Mouse (Mus musculus) stomach, postnatal 0 days (tissue): ENCODE measurements around the gene Gle1. TPM values are rescaled to one million over a fixed set of nuclear protein-coding genes. Genes with fewer than 3 reads are reported as not detected.
A peak's percentile ranks its signal among the peaks of the same experiment; 100 is the strongest.

Experiments
- ATAC-seq: fragments of 200-750 bp; cut with Nextera tagmentation; 2 replicates; pipeline ENCODE4 v1.8.0; 2017; ENCODE audit not compliant: low FRiP score, low TSS enrichment
- DNase-seq: peaks from one replicate; pipeline ENCODE4 v3.0.0-alpha.2; 2016; ENCODE audit warnings: low spot score
- H3K27ac ChIP-seq: fragments of 300-500 bp; sonication (generic); replicated peaks from 2 replicates; pipeline ENCODE4 v1.5.1; 2014; ENCODE audit warnings: mild to moderate bottlenecking, control low read depth
- H3K27me3 ChIP-seq: fragments of 300-500 bp; sonication (generic); 2 replicates; pipeline ENCODE4 v1.6.1; 2014; ENCODE audit warnings: low read length; ENCODE audit not compliant: control insufficient read depth, insufficient read depth
- H3K36me3 ChIP-seq: fragments of 300-500 bp; sonication (generic); 2 replicates; pipeline ENCODE4 v1.6.1; 2014; ENCODE audit warnings: low read length, mixed read lengths; ENCODE audit not compliant: control insufficient read depth, insufficient read depth
- H3K4me1 ChIP-seq: fragments of 300-500 bp; sonication (generic); replicated peaks from 2 replicates; pipeline ENCODE4 v1.6.1; 2014; ENCODE audit warnings: antibody characterized with exemption; ENCODE audit not compliant: control insufficient read depth, insufficient read depth
- H3K4me2 ChIP-seq: fragments of 300-500 bp; sonication (generic); replicated peaks from 2 replicates; pipeline ENCODE4 v1.6.1; 2014; ENCODE audit warnings: low read depth, mild to moderate bottlenecking, control low read depth, moderate library complexity
- H3K4me3 ChIP-seq: fragments of 300-500 bp; sonication (generic); 2 replicates; pipeline ENCODE4 v1.5.1; 2014; ENCODE audit warnings: low read depth, low read length, control low read depth
- H3K9ac ChIP-seq: fragments of 300-500 bp; sonication (generic); 2 replicates; pipeline ENCODE4 v1.6.1; 2014; ENCODE audit warnings: mild to moderate bottlenecking, low read length, control low read depth, mixed read lengths
- H3K9me3 ChIP-seq: fragments of 300-500 bp; sonication (generic); 2 replicates; pipeline ENCODE4 v1.6.1; 2016; ENCODE audit warnings: low read length; ENCODE audit not compliant: control insufficient read depth
- CTCF ChIP-seq: IDR thresholded peaks from 2 replicates; pipeline ENCODE4 v1.5.1; 2016; ENCODE audit warnings: antibody characterized with exemption, low read depth, mild to moderate bottlenecking, moderate library complexity
- EP300 ChIP-seq: optimal IDR thresholded peaks from 2 replicates; pipeline ENCODE3; 2016; ENCODE audit warnings: antibody characterized with exemption
- WGBS: fragments of 180-500 bp; shearing (Covaris S2); extraction: QIAGEN DNeasy Blood & Tissue Kit; methylation state at CpG from one replicate; pipeline ENCODE4 v1.1.7; 2014; 5-methylcytosine and 5-hydroxymethylcytosine counted together
- polyA plus RNA-seq: library from polyadenylated mRNA; unstranded; fragments of >200 nt; fragmentation: Nextera tagmentation; extraction: Ambion mirVana; gene quantifications from 2 replicates; pipeline ENCODE4 v1.2.1, GENCODE M21; 2015

The Gle1 gene
- polyA plus RNA-seq, 1 experiment from 2014 or later, result 22.7 TPM

DNA sequence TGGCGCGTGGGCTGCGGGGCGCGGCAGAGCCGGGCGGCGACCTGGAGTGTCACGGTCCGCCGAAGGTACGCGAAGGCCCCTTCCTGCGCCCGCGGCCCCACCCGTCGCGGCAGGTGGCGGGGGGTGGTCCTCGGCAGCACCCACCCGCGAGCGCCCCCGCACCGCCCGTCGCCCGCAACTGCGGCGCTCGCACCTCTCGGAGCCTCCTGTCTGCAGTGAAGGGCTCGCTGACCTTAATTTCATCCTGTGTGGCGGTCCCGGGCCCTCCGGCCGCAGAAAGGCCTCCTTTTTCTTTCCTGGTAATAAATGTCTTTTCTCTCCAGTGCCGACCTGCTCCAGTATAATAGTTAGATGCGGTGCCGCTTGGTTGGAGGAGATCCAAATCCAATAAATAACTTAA lies 30.7 kb downstream of the Gle1 start:
- under 1% methylated on average over 18 of the region's 41 CpGs for WGBS
- H3K4me1 ChIP-seq, result peaks cover 9% of the 10 kb centered on the region
- peak overlapping the region; percentile 98 for H3K9ac ChIP-seq
- peak overlapping the region; percentile 100 for H3K4me3 ChIP-seq
- H3K27ac ChIP-seq, result peak overlapping the region; percentile 95
- 0 out of 2 replicates have a peak, but pooled peaks cover 4% of the 10 kb centered on the region for H3K36me3 ChIP-seq
- no peak; the same call in 1 of the 2 replicates for TF ChIP-seq CTCF
- TF ChIP-seq EP300, result peak; percentile 26
- DNase-seq (peak; percentile 42), ATAC-seq (no peak)
- H3K27me3 ChIP-seq, result no peaks in the 10 kb centered on the region
- H3K9me3 ChIP-seq, result no peaks in the 10 kb centered on the region
- H3K4me2 ChIP-seq, result peak overlapping the region; percentile 73

DNA sequence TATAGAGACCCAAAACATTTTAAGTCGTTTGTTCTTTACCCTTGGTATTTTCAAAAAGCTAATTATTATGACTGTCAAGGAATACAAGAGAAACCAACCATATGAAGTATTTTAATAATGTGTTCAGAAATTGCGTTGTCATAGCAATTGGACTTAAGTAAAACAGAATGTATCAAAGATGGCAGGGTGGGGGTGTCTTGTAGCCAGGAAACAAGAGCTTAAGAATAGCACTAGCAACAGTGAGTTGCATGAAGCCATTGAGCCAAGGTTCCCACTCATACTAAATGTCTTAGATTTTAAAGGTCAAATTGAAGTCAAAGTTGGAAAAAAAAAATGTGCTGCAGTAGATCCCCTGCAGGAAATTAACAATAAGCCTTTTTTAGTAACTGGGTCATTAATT lies 31.6 kb downstream of the Gle1 start:
- Histone ChIP-seq H3K9ac (0 out of 2 replicates have a peak overlapping the region, but pooled peaks have one; percentile 27), H3K4me3 (peak overlapping the region; percentile 100), H3K9me3 (no peaks in the 10 kb centered on the region), H3K27me3 (no peaks in the 10 kb centered on the region), H3K27ac (no peak overlapping the region), H3K36me3 (0 out of 2 replicates have a peak, but pooled peaks cover 4% of the 10 kb centered on the region), H3K4me1 (peaks cover 9% of the 10 kb centered on the region), H3K4me2 (peak overlapping the region; percentile 73)
- TF ChIP-seq EP300 (no peak), CTCF (no peak)
- ATAC-seq, result no peak
- WGBS, result 54% methylated on average over 2 of the region's 2 CpGs
- DNase-seq, result no peak

DNA sequence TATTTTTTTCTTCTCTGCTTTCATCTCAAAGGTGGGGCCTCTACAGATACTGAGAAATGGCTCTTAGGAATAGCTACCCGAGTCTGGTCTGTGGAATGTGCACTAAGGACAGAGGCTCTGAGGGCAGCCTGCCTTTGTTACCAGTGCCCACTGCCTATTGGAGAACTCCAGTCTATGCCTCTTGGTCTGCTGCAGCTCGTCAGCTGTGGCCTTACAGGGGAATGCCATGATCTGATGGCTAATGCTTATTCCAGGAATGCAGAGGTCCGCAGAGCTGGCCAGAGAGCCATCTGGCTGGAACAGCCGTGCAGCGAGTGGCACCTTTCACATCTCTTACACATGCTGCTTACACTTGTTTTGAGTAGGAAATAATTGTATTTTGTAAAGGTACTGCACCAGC lies 32.5 kb downstream of the Gle1 start:
- no peaks in the 10 kb centered on the region for H3K27me3 ChIP-seq
- 0 out of 2 replicates have a peak, but pooled peaks cover 4% of the 10 kb centered on the region for H3K36me3 ChIP-seq
- no peak for TF ChIP-seq CTCF
- no peak for TF ChIP-seq EP300
- H3K4me1 ChIP-seq, result peaks cover 9% of the 10 kb centered on the region
- 50% methylated on average over 5 of the region's 5 CpGs for WGBS
- DNase-seq (no peak), ATAC-seq (no peak)
- H3K4me2 ChIP-seq, result peak overlapping the region; percentile 73; the same call in 1 of the 2 replicates
- H3K9me3 ChIP-seq, result no peaks in the 10 kb centered on the region
- peak overlapping the region; percentile 23; the same call in 1 of the 2 replicates for H3K9ac ChIP-seq
- H3K27ac ChIP-seq, result no peak overlapping the region
- no peak overlapping the region for H3K4me3 ChIP-seq

DNA sequence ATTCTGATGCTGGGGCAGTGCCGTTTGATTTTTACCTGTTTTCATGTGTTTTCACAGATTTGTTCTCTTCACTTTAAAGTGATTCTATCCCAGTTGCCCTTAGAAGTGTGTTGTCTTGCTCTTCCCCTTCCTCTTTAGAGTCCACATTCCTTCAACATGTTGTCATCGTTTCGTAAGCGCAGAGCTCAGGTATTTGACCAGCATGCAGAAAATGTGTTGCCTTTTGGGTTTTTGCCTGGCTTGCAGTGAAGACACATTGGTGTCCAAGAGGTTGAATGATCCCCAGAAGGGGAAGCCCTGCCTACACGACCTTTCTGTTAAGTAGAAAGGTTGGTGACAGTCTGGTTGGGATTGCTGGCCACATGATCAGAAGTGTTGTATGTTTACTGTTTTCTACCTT lies 33.4 kb downstream of the Gle1 start:
- Histone ChIP-seq H3K9me3 (no peaks in the 10 kb centered on the region), H3K9ac (no peak overlapping the region), H3K27ac (no peak overlapping the region), H3K27me3 (no peaks in the 10 kb centered on the region), H3K4me2 (no peak overlapping the region), H3K4me3 (no peak overlapping the region), H3K36me3 (0 out of 2 replicates have a peak, but pooled peaks cover 4% of the 10 kb centered on the region), H3K4me1 (peaks cover 9% of the 10 kb centered on the region)
- 53% methylated on average over 5 of the region's 5 CpGs for whole genome bisulfite sequencing
- DNase-seq, result no peak
- TF ChIP-seq CTCF, result no peak
- no peak for TF ChIP-seq EP300
- ATAC-seq, result no peak

DNA sequence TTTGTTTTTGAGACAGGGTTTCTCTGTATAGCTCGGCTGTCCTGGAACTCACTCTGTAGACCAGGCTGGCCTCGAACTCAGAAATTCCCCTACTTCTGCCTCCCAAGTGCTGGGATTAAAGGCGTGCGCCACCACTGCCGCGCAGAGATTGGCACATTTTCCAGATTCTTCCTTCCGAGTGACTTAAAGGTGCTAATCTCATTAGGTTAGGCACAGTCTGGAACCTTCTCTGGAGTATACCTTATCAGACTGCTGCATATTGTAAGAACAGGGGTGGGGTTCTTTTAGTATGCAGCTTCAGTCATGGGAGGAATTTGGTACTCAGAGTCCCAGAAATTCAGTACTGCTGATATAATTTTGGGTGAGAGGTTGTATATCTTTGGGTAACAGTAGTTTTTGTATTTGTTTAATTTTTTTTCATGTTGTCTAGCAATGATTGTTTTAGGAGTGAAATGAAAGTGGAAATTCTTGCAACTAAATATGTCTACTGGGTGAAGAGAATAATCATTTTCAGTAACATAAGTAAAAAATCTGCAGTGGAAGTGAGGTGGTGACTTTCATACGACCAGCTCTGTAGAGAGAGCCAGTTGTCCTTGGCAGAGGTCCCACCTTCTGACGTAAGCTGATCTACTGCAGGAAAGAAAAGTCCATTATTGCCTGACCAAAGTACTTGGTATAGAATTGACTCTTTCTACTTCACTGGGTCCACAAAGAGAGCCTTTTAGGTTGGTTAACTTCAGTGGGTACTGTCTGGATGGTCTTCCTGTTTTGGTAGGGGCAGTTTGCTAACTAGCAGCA lies 36.8 kb downstream of the Gle1 start:
- TF ChIP-seq EP300, result no peak
- no peak overlapping the region for H3K4me3 ChIP-seq
- DNase-seq (peak; percentile 73), ATAC-seq (peak; percentile 74)
- 0 out of 2 replicates have a peak, but pooled peaks cover 4% of the 10 kb centered on the region for H3K36me3 ChIP-seq
- H3K27me3 ChIP-seq, result no peaks in the 10 kb centered on the region
- H3K9ac ChIP-seq, result no peak overlapping the region
- peaks cover 6% of the 10 kb centered on the region; the same call in 1 of the 2 replicates for H3K4me1 ChIP-seq
- WGBS, result 55% methylated on average over 9 of the region's 9 CpGs
- no peaks in the 10 kb centered on the region for H3K9me3 ChIP-seq
- H3K4me2 ChIP-seq, result no peak overlapping the region
- H3K27ac ChIP-seq, result peak overlapping the region; percentile 61

DNA sequence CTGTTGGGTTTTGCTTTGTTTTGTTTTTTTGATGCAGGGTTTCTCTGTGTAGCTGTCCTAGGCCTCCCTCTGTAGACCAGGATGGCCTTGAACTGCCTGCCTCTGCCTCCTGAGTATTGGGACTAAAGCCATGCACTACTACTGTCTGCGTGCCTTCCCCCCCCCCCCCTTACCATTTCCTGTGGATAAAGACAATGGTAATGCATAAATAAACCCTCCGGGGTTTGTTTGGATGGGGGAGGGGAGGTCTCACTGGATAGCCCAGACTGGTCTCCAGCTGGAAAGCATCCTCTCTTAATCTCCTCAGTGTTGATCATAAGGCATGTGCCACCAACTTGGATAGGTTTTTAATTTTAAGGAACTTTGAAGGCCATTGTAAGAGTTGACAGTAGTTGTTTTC lies 38.3 kb downstream of the Gle1 start:
- no peak for ATAC-seq
- WGBS, result 8% methylated on average over 2 of the region's 2 CpGs

More for the DNA sequence above, 38.3 kb downstream of the Gle1 start:
- Histone ChIP-seq H3K27ac (no peak overlapping the region), H3K36me3 (0 out of 2 replicates have a peak, but pooled peaks cover 5% of the 10 kb centered on the region), H3K4me2 (no peak overlapping the region), H3K27me3 (no peaks in the 10 kb centered on the region), H3K9ac (no peak overlapping the region), H3K4me3 (no peak overlapping the region), H3K4me1 (no peaks in the 10 kb centered on the region), H3K9me3 (no peaks in the 10 kb centered on the region)
- TF ChIP-seq CTCF, result no peak
- TF ChIP-seq EP300, result no peak
- DNase-seq, result no peak
